Mouse (Mus musculus) lung, postnatal 25 days (tissue): Measurements from ENCODE around the gene A730061H03Rik.

ENCODE experiments used
- DNase-seq: peaks from one replicate; pipeline ENCODE4 v3.0.0; 2022; ENCODE audit warnings: low spot score

A730061H03Rik gene

DNA sequence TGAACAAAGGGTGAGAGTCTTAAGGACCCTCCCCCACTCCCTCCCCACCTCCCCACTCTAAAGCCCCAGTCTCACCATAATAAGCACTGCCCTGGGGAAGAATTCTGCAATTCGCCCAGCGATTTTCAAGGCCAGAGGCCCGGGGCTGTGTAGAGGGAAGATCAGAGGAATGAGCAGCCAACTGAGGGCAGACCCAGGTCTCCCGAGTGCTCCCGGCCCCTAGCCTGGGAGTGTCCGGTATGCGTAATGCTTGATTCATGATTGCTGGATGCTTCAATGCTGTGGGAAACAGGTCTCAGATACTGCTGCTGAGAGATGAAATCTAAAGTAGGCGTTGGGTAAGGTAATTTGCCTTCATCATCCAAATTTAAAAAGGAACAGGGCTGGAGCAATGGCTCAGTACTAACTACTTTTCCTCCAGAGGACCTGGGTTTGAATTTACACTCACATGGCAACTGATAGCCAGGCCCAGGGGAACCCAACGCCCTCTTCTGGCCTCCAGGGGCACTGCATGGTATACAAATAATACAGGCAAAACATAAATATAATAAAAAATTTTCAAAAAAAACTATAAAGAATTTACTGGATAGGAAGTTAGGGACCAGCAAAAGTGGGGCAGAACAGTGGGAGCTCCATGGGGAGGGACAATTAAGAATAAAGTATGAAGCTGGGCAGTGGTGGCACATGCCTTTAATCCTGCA, 21.9 kb upstream of the A730061H03Rik start:
- DNase-seq = no peak

DNA sequence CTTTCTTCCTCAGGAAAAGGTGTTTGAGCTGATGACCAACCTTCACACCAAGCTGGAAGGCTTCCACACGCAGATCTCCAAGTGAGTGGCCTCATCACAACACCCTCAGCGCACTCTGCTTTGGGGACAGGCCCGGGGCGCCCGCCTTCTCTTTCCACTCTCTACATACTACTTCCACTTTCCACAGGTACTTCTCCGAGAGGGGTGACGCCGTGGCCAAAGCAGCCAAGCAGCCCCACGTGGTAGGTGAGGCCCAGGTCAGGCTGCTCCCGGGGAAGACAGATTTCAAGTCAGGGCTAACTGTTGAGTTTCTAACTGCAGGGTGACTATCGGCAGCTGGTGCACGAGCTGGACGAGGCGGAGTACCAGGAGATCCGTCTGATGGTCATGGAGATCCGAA, 20.5 kb upstream of the A730061H03Rik start:
- DNase-seq = no peak

DNA sequence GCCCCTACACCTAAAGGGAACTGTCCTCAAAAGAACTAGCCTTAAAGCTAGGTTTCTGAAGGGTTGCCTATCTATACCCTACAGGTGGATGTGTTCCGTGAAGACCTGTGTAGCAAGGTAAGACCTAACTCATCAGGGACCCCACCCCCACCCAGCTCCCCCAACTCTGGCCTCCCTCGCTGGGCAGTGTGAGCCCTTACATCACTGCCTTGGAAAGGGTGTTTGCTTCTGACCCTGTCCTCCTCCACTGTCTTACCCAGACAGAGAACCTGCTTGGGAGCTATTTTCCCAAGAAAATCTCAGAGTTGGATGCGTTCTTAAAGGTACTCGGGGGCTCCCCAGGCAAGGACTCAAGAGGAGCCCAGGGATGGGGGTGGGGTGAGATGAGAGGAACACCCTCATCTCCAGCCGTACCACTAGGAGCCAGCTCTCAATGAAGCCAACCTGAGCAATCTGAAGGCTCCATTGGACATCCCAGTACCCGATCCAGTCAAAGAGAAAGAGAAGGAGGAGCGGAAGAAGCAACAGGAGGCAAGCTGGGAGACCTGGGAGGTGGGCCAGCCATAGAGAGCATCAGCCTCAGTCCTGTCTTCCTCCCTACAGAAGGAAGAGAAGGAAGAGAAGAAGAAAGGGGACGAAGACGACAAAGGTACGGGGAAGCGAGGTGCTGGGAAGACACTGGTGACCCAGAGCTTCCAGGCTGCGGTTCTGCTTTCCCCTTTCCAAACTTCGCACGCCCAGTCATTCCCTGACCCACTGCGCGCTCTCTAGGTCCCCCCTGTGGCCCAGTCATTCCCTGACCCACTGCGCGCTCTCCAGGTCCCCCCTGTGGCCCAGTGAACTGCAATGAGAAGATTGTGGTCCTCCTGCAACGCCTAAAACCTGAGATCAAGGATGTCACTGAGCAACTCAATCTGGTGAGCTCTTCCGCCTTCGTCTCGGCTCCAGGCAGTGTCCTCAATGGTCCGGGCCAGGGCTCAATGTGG, 19.6 kb upstream of the A730061H03Rik start:
- no peak for DNase-seq

GRCm38 (mm10) chr14:55578668-55579269, 18.6 kb upstream of the A730061H03Rik start:
- peak; percentile 36 for DNase-seq

GRCm38 (mm10) chr14:55577871-55578667, 17.9 kb upstream of the A730061H03Rik start, which contains the start of gene Psme1:
Psme1 (plus strand) TSS chr14:55578123.
- peak; percentile 90 for DNase-seq

- DNase-seq = peak; percentile 55
These were observed 16.2 kb upstream of the A730061H03Rik start for GRCm38 (mm10) chr14:55576376-55576775.

GRCm38 (mm10) chr14:55575711-55576110, 15.5 kb upstream of the A730061H03Rik start:
- DNase-seq = no peak

GRCm38 (mm10) chr14:55575302-55575701, 15.1 kb upstream of the A730061H03Rik start, which contains the start of gene Fitm1:
Fitm1 (plus strand) TSS chr14:55575617.
- DNase-seq = no peak

DNA sequence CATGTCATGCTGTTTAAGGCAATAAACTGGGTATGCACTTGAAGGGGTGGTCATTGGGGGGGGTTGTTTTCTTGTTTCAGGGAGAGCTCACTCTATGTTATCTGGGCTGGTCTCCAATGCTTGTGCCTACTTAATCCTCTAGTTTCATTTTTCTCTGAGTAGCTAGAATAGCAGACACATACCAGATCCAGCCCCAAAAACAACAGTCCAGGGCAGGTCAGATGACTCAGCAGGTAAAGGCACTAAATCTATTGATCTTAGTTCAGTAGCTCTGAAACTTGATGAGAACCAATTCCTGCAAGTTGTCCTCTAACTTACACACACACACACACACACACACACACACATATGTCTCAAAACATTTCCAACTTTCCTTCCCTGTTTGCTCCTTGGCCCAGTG, 11.6 kb upstream of the A730061H03Rik start:
- DNase-seq = no peak

- DNase-seq = no peak
These were observed 10.4 kb upstream of the A730061H03Rik start for GRCm38 (mm10) chr14:55570588-55570987.

GRCm38 (mm10) chr14:55567496-55567895, 7.3 kb upstream of the A730061H03Rik start:
- no peak for DNase-seq

- DNase-seq = no peak
These were observed 5.5 kb upstream of the A730061H03Rik start for GRCm38 (mm10) chr14:55565748-55566147.

- DNase-seq = no peak
These were observed 3.0 kb upstream of the A730061H03Rik start for GRCm38 (mm10) chr14:55563249-55563648.

DNA sequence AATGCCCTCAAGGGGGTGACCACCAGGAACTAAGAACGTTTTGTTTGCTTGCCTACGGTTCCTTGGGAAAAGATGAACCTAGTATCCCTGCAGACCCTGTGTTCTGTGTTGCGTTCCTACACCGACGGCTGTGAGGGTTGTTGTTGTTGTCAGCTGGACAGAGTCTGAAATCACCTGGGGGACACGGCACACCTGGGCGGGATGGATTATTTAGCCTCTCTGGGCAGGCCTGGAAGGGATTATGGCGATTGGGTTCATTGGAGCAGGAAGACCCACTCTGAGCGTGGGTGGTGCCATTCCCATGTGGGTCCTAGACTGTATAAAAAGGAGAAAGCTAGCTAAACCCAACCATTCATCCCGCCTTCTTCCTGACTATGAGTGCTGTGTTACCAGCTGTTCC, 1.7 kb upstream of the A730061H03Rik start:
- no peak for DNase-seq

DNA sequence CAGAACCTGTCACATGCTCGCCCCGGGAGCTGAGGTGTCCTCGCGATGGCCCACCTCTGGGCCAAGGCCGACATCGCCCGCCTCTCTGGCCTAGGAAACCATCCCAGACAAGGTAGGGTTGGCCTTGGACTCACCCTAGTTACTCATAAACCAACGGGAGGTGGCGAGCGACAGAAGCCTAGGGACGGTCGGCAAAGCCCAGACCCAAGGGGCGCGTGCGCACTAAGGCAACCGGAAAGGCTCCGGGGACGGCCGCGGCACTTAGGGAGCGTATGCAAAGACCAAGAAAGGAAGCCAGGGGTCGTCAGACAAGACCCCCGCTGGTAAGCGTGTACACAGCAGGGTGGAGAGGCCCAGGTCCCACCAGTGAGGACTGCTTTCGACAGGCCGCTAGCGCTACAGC, 406 bp downstream of the A730061H03Rik start, which contains the start of gene Dcaf11:
TSS of gene Dcaf11 (plus strand) at position 208 of the 403 bp plus-strand sequence.
- DNase-seq = peak; percentile 94

GRCm38 (mm10) chr14:55558740-55559448, 1.3 kb downstream of the A730061H03Rik start:
- DNase-seq = no peak

DNA sequence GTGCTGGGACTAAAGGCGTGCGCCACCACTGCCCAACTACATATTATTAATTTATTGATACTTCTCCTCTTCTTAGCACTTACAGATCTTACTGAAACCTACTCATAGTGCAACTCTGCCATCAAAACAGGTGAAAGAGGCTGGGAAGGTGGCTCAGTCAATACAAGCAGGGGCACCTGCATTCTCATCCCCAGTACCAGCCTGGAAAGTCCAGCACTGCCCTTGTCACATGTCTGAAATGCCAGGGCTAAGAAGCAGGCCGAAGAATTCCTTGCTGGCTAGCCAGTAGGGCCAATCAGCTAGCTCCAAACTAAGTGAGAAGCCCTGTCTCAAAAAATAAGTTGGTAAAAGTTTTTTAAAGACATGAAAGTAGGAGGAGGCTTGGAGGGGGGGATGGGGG, 2.6 kb downstream of the A730061H03Rik start:
- no peak for DNase-seq

DNA sequence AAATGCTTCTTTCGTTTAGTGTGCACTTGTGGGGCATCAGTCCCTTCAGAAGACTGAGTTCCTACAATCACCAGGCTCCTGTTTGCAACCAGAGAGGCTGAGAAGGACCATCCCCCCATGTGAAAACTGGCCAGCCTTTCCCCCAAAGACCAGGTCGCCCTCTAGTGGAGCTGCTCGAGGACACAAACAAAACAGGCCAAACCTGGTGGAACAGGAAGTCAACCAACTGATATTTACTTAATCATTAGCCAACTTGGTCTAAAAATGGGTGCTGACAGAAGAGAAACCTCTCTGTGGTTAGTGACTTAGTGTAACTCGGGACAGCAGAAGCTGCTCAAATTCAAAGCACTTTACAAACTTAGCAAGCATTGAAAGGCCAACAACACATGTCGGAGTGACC, 3.2 kb downstream of the A730061H03Rik start:
- peak; percentile 93 for DNase-seq

- no peak for DNase-seq
These were observed 4.4 kb downstream of the A730061H03Rik start for GRCm38 (mm10) chr14:55555788-55556187.

GRCm38 (mm10) chr14:55554635-55555034, 5.6 kb downstream of the A730061H03Rik start:
- no peak for DNase-seq

- no peak for DNase-seq
These were observed 8.4 kb downstream of the A730061H03Rik start for GRCm38 (mm10) chr14:55551794-55552193.
